1 mouse cellular context compared by ENCODE assay signal in genomic region chr7:141475805-141476158, GRCm38 (mm10).
TF ChIP-seq lines count a peak whose summit lies in the region.

No protein-coding gene starts in this region.

TF ChIP-seq in MEL, 35 proteins besides CTCF, POLR2A, EP300 and RAD21:
- TF ChIP-seq HCFC1 (IDR thresholded peaks at IDR 0.05; ENCODE audit: low read depth, low read length) (no peak), NRF1 (IDR thresholded peaks at IDR 0.05; ENCODE audit: insufficient read depth, low read depth, low read length, poor library complexity, severe bottlenecking) (no peak), GABPA (IDR thresholded peaks at IDR 0.05; ENCODE audit: low read depth, low read length) (no peak), USF2 (IDR thresholded peaks at IDR 0.05; ENCODE audit: borderline replicate concordance in 1 of 2, insufficient read depth in 1 of 2, low read depth in 1 of 2, low read length in 2 of 2) (no peak), GATA1 (IDR thresholded peaks at IDR 0.05; ENCODE audit: low read depth, low read length) (no peak)
